Mouse (Mus musculus): ENCODE data around the gene Camk1d. TPM values are rescaled to one million over a fixed set of nuclear protein-coding genes. Genes with fewer than 3 reads are reported as not detected.

Camk1d gene
- polyA plus RNA-seq, 1 experiment from 2014 or later, result 24.7 TPM

- Histone ChIP-seq H3K4me2 (replicated peaks) (no peak overlapping the region), H3K9me3 (no peaks in the 10 kb centered on the region), H3K27me3 (replicated peaks) (no peaks in the 10 kb centered on the region), H3K9ac (no peak overlapping the region), H3K27ac (no peak overlapping the region), H3K4me1 (replicated peaks) (no peaks in the 10 kb centered on the region), H3K36me3 (no peaks in the 10 kb centered on the region), H3K4me3 (replicated peaks) (no peak overlapping the region)
- 82% methylated on average over 3 of the region's 3 CpGs for WGBS
- no peak for ATAC-seq
Observed at GRCm38 (mm10) chr2:5370591-5370990, 343.7 kb downstream of the Camk1d start.

- 61% methylated on average over 5 of the region's 5 CpGs for WGBS
- 0 out of 2 replicates have a peak, but pooled peaks cover 2% of the 10 kb centered on the region for H3K36me3 ChIP-seq
- H3K9me3 ChIP-seq, result no peaks in the 10 kb centered on the region
- no peaks in the 10 kb centered on the region for H3K27me3 ChIP-seq (replicated peaks)
- no peak for ATAC-seq
- H3K27ac ChIP-seq, result no peak overlapping the region
- no peak overlapping the region for H3K9ac ChIP-seq
- H3K4me1 ChIP-seq (replicated peaks), result no peaks in the 10 kb centered on the region
- no peak overlapping the region for H3K4me3 ChIP-seq (replicated peaks)
- no peak overlapping the region for H3K4me2 ChIP-seq (replicated peaks)
Observed at GRCm38 (mm10) chr2:5363836-5364235, 350.5 kb downstream of the Camk1d start.

GRCm38 (mm10) chr2:5358049-5358448 lies 356.3 kb downstream of the Camk1d start:
- Histone ChIP-seq H3K27ac (no peak overlapping the region), H3K4me3 (replicated peaks) (no peak overlapping the region), H3K4me2 (replicated peaks) (no peak overlapping the region), H3K36me3 (0 out of 2 replicates have a peak, but pooled peaks cover 2% of the 10 kb centered on the region), H3K9me3 (no peaks in the 10 kb centered on the region), H3K27me3 (replicated peaks) (no peaks in the 10 kb centered on the region), H3K9ac (no peak overlapping the region), H3K4me1 (replicated peaks) (no peaks in the 10 kb centered on the region)
- 77% methylated on average over 5 of the region's 5 CpGs for WGBS
- no peak for ATAC-seq

DNA sequence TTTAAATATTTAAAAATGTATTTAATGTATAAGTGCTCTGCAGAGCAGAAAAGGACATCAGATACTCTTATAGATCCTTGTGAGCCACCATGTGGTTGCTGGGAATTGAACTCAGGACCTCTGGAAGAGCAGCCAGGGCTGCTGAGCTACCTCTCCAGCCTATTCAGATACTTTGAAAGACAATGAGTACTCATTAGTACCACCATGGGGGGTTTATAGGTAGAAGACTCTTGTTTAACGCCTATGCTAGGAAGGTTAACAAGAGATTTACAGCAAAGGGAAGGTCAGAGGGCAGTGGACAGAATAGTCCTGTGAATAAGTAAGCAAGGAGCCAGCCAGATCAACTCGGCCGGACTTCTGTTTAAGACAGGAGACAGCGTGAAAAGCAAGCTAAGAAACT lies 357.3 kb downstream of the Camk1d start:
- Histone ChIP-seq H3K4me2 (replicated peaks) (no peak overlapping the region), H3K9ac (no peak overlapping the region), H3K36me3 (0 out of 2 replicates have a peak, but pooled peaks cover 2% of the 10 kb centered on the region), H3K4me1 (replicated peaks) (no peaks in the 10 kb centered on the region), H3K27ac (no peak overlapping the region), H3K9me3 (no peaks in the 10 kb centered on the region), H3K4me3 (replicated peaks) (no peak overlapping the region), H3K27me3 (replicated peaks) (no peaks in the 10 kb centered on the region)
- WGBS, result 73% methylated on average over 4 of the region's 4 CpGs
- ATAC-seq, result no peak

DNA sequence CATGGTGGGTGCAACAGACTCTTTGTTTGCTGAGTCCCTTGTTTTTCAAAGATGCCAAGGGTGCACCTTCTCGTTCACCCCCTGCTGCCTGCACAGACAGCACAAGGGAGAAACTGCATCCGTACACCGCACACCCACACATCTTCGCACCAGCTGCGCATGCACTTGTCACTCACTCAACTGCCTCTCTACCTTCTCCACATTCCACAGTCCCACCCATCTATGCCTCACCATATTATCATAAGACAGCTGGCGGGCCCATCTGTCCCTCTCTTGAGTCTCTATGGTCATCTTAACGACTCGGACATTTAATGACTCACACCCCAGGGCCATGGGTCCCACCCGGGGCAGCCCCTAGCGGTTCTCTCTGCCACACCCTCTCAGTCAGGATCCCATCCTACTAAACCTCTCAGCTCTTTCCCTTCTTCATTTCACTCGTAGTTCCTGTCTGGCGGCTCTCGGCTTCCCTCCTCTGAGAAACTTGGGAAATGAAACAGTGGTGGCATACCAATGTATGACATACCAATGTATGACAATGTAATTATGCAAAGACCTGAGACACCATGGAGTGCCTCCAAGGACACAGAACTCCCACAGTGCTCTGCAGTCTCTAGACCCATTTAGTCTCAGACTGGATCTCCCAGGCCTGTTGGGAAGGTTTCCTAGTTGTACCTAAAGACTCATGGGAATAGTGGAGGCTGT lies 361.3 kb downstream of the Camk1d start:
- H3K27ac ChIP-seq, result no peak overlapping the region
- H3K4me3 ChIP-seq (replicated peaks), result no peak overlapping the region
- no peak overlapping the region for H3K4me2 ChIP-seq (replicated peaks)
- WGBS, result 87% methylated on average over 13 of the region's 13 CpGs
- no peak for ATAC-seq
- no peaks in the 10 kb centered on the region for H3K27me3 ChIP-seq (replicated peaks)
- H3K4me1 ChIP-seq (replicated peaks), result no peaks in the 10 kb centered on the region
- no peaks in the 10 kb centered on the region for H3K36me3 ChIP-seq
- no peaks in the 10 kb centered on the region for H3K9me3 ChIP-seq
- no peak overlapping the region for H3K9ac ChIP-seq

GRCm38 (mm10) chr2:5345344-5345743 lies 369.0 kb downstream of the Camk1d start:
- Histone ChIP-seq H3K36me3 (no peaks in the 10 kb centered on the region), H3K4me2 (replicated peaks) (no peak overlapping the region), H3K9me3 (no peaks in the 10 kb centered on the region), H3K27me3 (replicated peaks) (no peaks in the 10 kb centered on the region), H3K4me3 (replicated peaks) (no peak overlapping the region), H3K9ac (no peak overlapping the region), H3K27ac (no peak overlapping the region), H3K4me1 (replicated peaks) (no peaks in the 10 kb centered on the region)
- ATAC-seq, result no peak
- WGBS, result 69% methylated on average over 9 of the region's 9 CpGs

DNA sequence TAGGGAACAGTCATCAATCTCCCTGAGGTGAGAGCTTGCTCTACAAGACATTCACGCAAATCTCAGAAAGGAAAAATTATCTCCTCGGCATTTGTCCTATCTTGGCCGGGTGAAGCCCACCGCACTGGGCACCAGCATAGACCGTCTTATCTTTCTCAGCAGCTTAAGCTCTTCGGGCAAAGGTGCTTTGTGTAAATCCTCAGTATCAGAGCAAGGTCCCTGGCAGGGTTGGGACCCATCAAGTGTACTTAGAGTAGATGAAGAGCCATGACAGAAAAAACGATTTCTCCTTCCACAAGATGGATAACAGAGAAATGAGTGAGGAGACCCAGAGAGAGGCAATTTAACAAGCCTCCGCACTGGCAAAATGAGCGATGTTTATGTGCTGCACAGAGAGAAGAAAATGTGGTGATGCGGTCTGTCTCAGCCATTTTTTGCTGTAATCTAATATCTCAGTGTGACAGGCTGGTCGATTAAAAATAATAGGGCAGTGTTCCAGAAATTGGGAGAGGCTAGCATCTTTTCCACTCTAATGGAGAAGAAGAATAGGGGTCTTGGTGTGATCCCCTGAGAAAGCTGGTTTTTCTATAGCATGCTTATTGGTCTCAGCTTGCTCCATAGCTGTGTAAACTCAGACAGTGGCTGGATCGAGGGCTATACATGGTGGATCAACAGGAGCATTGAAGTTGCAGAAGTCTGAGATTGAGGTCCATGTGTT lies 386.6 kb downstream of the Camk1d start:
- Histone ChIP-seq H3K36me3 (no peaks in the 10 kb centered on the region), H3K4me1 (replicated peaks) (no peaks in the 10 kb centered on the region), H3K27ac (no peak overlapping the region), H3K9me3 (no peaks in the 10 kb centered on the region), H3K27me3 (replicated peaks) (no peaks in the 10 kb centered on the region), H3K4me2 (replicated peaks) (no peak overlapping the region), H3K4me3 (replicated peaks) (no peak overlapping the region), H3K9ac (no peak overlapping the region)
- WGBS, result 74% methylated on average over 12 of the region's 12 CpGs
- no peak for ATAC-seq

- Histone ChIP-seq H3K9ac (no peak overlapping the region), H3K4me3 (replicated peaks) (no peak overlapping the region), H3K27me3 (replicated peaks) (no peaks in the 10 kb centered on the region), H3K36me3 (no peaks in the 10 kb centered on the region), H3K9me3 (no peaks in the 10 kb centered on the region), H3K4me2 (replicated peaks) (no peak overlapping the region), H3K4me1 (replicated peaks) (no peaks in the 10 kb centered on the region), H3K27ac (no peak overlapping the region)
- WGBS, result 58% methylated on average over 3 of the region's 3 CpGs
- ATAC-seq, result no peak
Observed at GRCm38 (mm10) chr2:5324806-5325205, 389.5 kb downstream of the Camk1d start.

- H3K27me3 ChIP-seq (replicated peaks), result no peaks in the 10 kb centered on the region
- ATAC-seq, result no peak
- 70% methylated on average over 8 of the region's 8 CpGs for WGBS
- H3K4me3 ChIP-seq (replicated peaks), result no peak overlapping the region
- no peaks in the 10 kb centered on the region for H3K36me3 ChIP-seq
- no peaks in the 10 kb centered on the region for H3K9me3 ChIP-seq
- H3K4me1 ChIP-seq (replicated peaks), result no peaks in the 10 kb centered on the region
- H3K9ac ChIP-seq, result no peak overlapping the region
- no peak overlapping the region for H3K4me2 ChIP-seq (replicated peaks)
- no peak overlapping the region for H3K27ac ChIP-seq
Observed at GRCm38 (mm10) chr2:5321660-5322295, 392.5 kb downstream of the Camk1d start.

- Histone ChIP-seq H3K4me1 (replicated peaks) (peaks cover 21% of the 10 kb centered on the region), H3K36me3 (no peaks in the 10 kb centered on the region), H3K9me3 (no peaks in the 10 kb centered on the region), H3K4me3 (replicated peaks) (no peak overlapping the region), H3K27me3 (replicated peaks) (no peaks in the 10 kb centered on the region), H3K9ac (no peak overlapping the region), H3K27ac (no peak overlapping the region), H3K4me2 (replicated peaks) (no peak overlapping the region)
- no peak for ATAC-seq
- 79% methylated on average over 3 of the region's 3 CpGs for WGBS
Observed at GRCm38 (mm10) chr2:5319138-5319537, 395.2 kb downstream of the Camk1d start.

DNA sequence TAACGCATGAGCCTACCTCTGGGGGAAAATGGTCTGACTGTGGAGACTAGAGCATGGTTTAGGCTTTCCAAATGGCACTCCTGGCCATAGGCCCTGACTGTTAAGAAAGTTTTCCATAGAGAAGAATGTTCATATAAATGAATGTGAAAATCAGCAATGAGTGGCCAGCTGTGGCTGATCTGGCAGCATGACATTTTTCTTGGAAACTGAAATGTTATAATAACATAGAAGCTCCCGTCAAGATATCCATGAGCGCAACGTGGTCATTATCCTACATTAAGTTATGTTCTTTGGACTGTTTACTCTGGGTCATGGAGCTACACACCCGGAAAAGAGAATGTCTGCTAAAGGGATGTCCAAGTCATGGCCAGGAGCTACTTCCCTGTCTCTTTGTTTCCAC lies 397.6 kb downstream of the Camk1d start:
- H3K27me3 ChIP-seq (replicated peaks), result no peaks in the 10 kb centered on the region
- H3K9me3 ChIP-seq, result no peaks in the 10 kb centered on the region
- ATAC-seq, result peak; percentile 45
- H3K4me2 ChIP-seq (replicated peaks), result no peak overlapping the region
- H3K4me3 ChIP-seq (replicated peaks), result no peak overlapping the region
- peak overlapping the region; percentile 65 for H3K27ac ChIP-seq
- no peak overlapping the region for H3K9ac ChIP-seq
- no peaks in the 10 kb centered on the region for H3K36me3 ChIP-seq
- peaks cover 21% of the 10 kb centered on the region for H3K4me1 ChIP-seq (replicated peaks)
- 55% methylated on average over 5 of the region's 5 CpGs for WGBS

DNA sequence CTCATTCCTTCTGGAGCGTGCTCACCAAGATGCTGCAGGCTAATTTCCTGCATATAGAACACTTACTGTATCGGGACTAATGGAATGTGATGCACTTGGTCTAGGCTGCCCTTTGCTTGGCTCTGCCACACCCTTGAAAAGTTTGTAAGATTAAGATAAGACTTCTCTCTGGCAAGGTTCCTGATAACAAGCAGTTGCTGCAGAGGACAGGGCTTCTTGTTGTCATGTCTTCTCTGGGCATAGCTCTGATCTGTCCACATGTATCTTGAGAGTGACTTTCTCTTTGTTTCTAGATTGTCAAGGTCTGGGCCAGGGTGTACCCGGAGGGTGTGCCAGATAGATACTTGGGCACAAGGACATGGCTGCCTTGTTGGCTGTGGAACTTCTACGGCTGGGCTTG lies 398.1 kb downstream of the Camk1d start:
- peaks cover 21% of the 10 kb centered on the region for H3K4me1 ChIP-seq (replicated peaks)
- ATAC-seq, result peak; percentile 60

More for the DNA sequence above, 398.1 kb downstream of the Camk1d start:
- no peaks in the 10 kb centered on the region for H3K36me3 ChIP-seq
- H3K9ac ChIP-seq, result no peak overlapping the region
- no peak overlapping the region for H3K4me2 ChIP-seq (replicated peaks)
- no peaks in the 10 kb centered on the region for H3K9me3 ChIP-seq
- 76% methylated on average over 4 of the region's 4 CpGs for WGBS
- H3K4me3 ChIP-seq (replicated peaks), result no peak overlapping the region
- no peaks in the 10 kb centered on the region for H3K27me3 ChIP-seq (replicated peaks)
- peak overlapping the region; percentile 65 for H3K27ac ChIP-seq
